Mouse (Mus musculus): ENCODE measurements at regions not wholly inside any gene's neighbourhood (a gene's known extent, or its start where the extent isn't known, plus 50 kb on each side); places are given as distances from the start of the nearest gene placed in this dataset.

GRCm38 (mm10) chr4:105346846-105347245, 189.7 kb downstream of the Plpp3 start:
- no peak overlapping the region for H3K4me3 ChIP-seq (ENCODE audit: low read depth, low read length)
- no peak overlapping the region for H3K4me2 ChIP-seq (replicated peaks; ENCODE audit: low read depth)
- H3K27me3 ChIP-seq (ENCODE audit: control insufficient read depth, insufficient read depth, low read length), result no peaks in the 10 kb centered on the region
- H3K27ac ChIP-seq (replicated peaks), result no peak overlapping the region
- 92% methylated on average over 8 of the region's 8 CpGs for WGBS
- no peaks in the 10 kb centered on the region for H3K4me1 ChIP-seq (replicated peaks; ENCODE audit: control insufficient read depth, insufficient read depth)
- no peak for ATAC-seq (ENCODE audit: low FRiP score, low TSS enrichment)
- no peaks in the 10 kb centered on the region for H3K9me3 ChIP-seq (ENCODE audit: control insufficient read depth, low read length)
- H3K36me3 ChIP-seq (ENCODE audit: control insufficient read depth, insufficient read depth, low read length), result no peaks in the 10 kb centered on the region
- H3K9ac ChIP-seq (ENCODE audit: low read length), result no peak overlapping the region
- no peak for DNase-seq (ENCODE audit: low spot score)
- TF ChIP-seq EP300 (optimal IDR thresholded peaks at IDR 0.05), result no peak
- TF ChIP-seq CTCF (IDR thresholded peaks at IDR 0.05; ENCODE audit: low read depth), result no peak

GRCm38 (mm10) chr4:105347911-105348310, 190.8 kb downstream of the Plpp3 start:
- ATAC-seq (ENCODE audit: low FRiP score, low TSS enrichment) (no peak), DNase-seq (ENCODE audit: low spot score) (no peak)
- Histone ChIP-seq H3K4me3 (ENCODE audit: low read depth, low read length) (no peak overlapping the region), H3K27me3 (ENCODE audit: control insufficient read depth, insufficient read depth, low read length) (no peaks in the 10 kb centered on the region), H3K4me1 (replicated peaks; ENCODE audit: control insufficient read depth, insufficient read depth) (no peaks in the 10 kb centered on the region), H3K4me2 (replicated peaks; ENCODE audit: low read depth) (no peak overlapping the region), H3K27ac (replicated peaks) (no peak overlapping the region), H3K9me3 (ENCODE audit: control insufficient read depth, low read length) (no peaks in the 10 kb centered on the region), H3K9ac (ENCODE audit: low read length) (no peak overlapping the region), H3K36me3 (ENCODE audit: control insufficient read depth, insufficient read depth, low read length) (no peaks in the 10 kb centered on the region)
- no peak for TF ChIP-seq CTCF (IDR thresholded peaks at IDR 0.05; ENCODE audit: low read depth)
- TF ChIP-seq EP300 (optimal IDR thresholded peaks at IDR 0.05), result no peak
- 50% methylated on average over 8 of the region's 8 CpGs for WGBS

- Histone ChIP-seq H3K27ac (replicated peaks) (no peak overlapping the region), H3K4me2 (replicated peaks; ENCODE audit: low read depth) (no peak overlapping the region), H3K27me3 (ENCODE audit: control insufficient read depth, insufficient read depth, low read length) (no peaks in the 10 kb centered on the region), H3K9ac (ENCODE audit: low read length) (no peak overlapping the region), H3K4me1 (replicated peaks; ENCODE audit: control insufficient read depth, insufficient read depth) (no peaks in the 10 kb centered on the region), H3K9me3 (ENCODE audit: control insufficient read depth, low read length) (no peaks in the 10 kb centered on the region), H3K36me3 (ENCODE audit: control insufficient read depth, insufficient read depth, low read length) (no peaks in the 10 kb centered on the region), H3K4me3 (ENCODE audit: low read depth, low read length) (no peak overlapping the region)
- WGBS, result 91% methylated on average over 8 of the region's 8 CpGs
- TF ChIP-seq CTCF (IDR thresholded peaks at IDR 0.05; ENCODE audit: low read depth) (no peak), EP300 (optimal IDR thresholded peaks at IDR 0.05) (no peak)
- ATAC-seq (ENCODE audit: low FRiP score, low TSS enrichment), result no peak
- peak; percentile 2 for DNase-seq (ENCODE audit: low spot score)
These were observed 192.4 kb downstream of the Plpp3 start for GRCm38 (mm10) chr4:105349316-105350207.

GRCm38 (mm10) chr4:105352342-105352741, 195.2 kb downstream of the Plpp3 start:
- ATAC-seq (ENCODE audit: low FRiP score, low TSS enrichment), result peak; percentile 60; the same call in 1 of the 2 replicates
- H3K36me3 ChIP-seq (ENCODE audit: control insufficient read depth, insufficient read depth, low read length), result no peaks in the 10 kb centered on the region
- WGBS, result 48% methylated on average over 7 of the region's 7 CpGs

GRCm38 (mm10) chr4:105352953-105353352, 195.8 kb downstream of the Plpp3 start:
- ATAC-seq (ENCODE audit: low FRiP score, low TSS enrichment) (no peak), DNase-seq (ENCODE audit: low spot score) (no peak)
- WGBS, result 74% methylated on average over 3 of the region's 3 CpGs
- Histone ChIP-seq H3K4me1 (replicated peaks; ENCODE audit: control insufficient read depth, insufficient read depth) (no peaks in the 10 kb centered on the region), H3K27me3 (ENCODE audit: control insufficient read depth, insufficient read depth, low read length) (no peaks in the 10 kb centered on the region), H3K27ac (replicated peaks) (no peak overlapping the region), H3K4me2 (replicated peaks; ENCODE audit: low read depth) (no peak overlapping the region), H3K4me3 (ENCODE audit: low read depth, low read length) (no peak overlapping the region), H3K36me3 (ENCODE audit: control insufficient read depth, insufficient read depth, low read length) (no peaks in the 10 kb centered on the region), H3K9me3 (ENCODE audit: control insufficient read depth, low read length) (no peaks in the 10 kb centered on the region), H3K9ac (ENCODE audit: low read length) (no peak overlapping the region)
- TF ChIP-seq CTCF (IDR thresholded peaks at IDR 0.05; ENCODE audit: low read depth), result no peak
- TF ChIP-seq EP300 (optimal IDR thresholded peaks at IDR 0.05), result no peak

More at GRCm38 (mm10) chr4:105352342-105352741, 195.2 kb downstream of the Plpp3 start:
- H3K27ac ChIP-seq (replicated peaks), result no peak overlapping the region
- H3K9ac ChIP-seq (ENCODE audit: low read length), result no peak overlapping the region
- H3K4me2 ChIP-seq (replicated peaks; ENCODE audit: low read depth), result no peak overlapping the region
- H3K27me3 ChIP-seq (ENCODE audit: control insufficient read depth, insufficient read depth, low read length), result no peaks in the 10 kb centered on the region
- TF ChIP-seq CTCF (IDR thresholded peaks at IDR 0.05; ENCODE audit: low read depth), result peak; percentile 50
- no peak for TF ChIP-seq EP300 (optimal IDR thresholded peaks at IDR 0.05)
- H3K4me1 ChIP-seq (replicated peaks; ENCODE audit: control insufficient read depth, insufficient read depth), result no peaks in the 10 kb centered on the region
- H3K4me3 ChIP-seq (ENCODE audit: low read depth, low read length), result no peak overlapping the region
- H3K9me3 ChIP-seq (ENCODE audit: control insufficient read depth, low read length), result no peaks in the 10 kb centered on the region
- peak; percentile 44 for DNase-seq (ENCODE audit: low spot score)

- no peak overlapping the region for H3K9ac ChIP-seq (ENCODE audit: low read length)
- H3K4me1 ChIP-seq (replicated peaks; ENCODE audit: control insufficient read depth, insufficient read depth), result no peaks in the 10 kb centered on the region
- no peak for ATAC-seq (ENCODE audit: low FRiP score, low TSS enrichment)
- H3K27me3 ChIP-seq (ENCODE audit: control insufficient read depth, insufficient read depth, low read length), result no peaks in the 10 kb centered on the region
- no peaks in the 10 kb centered on the region for H3K36me3 ChIP-seq (ENCODE audit: control insufficient read depth, insufficient read depth, low read length)
- TF ChIP-seq EP300 (optimal IDR thresholded peaks at IDR 0.05) (no peak), CTCF (IDR thresholded peaks at IDR 0.05; ENCODE audit: low read depth) (no peak)
- no peak for DNase-seq (ENCODE audit: low spot score)
- H3K4me3 ChIP-seq (ENCODE audit: low read depth, low read length), result no peak overlapping the region
- WGBS, result 72% methylated on average over 8 of the region's 8 CpGs
- H3K4me2 ChIP-seq (replicated peaks; ENCODE audit: low read depth), result no peak overlapping the region
- no peak overlapping the region for H3K27ac ChIP-seq (replicated peaks)
- no peaks in the 10 kb centered on the region for H3K9me3 ChIP-seq (ENCODE audit: control insufficient read depth, low read length)
These were observed 196.9 kb downstream of the Plpp3 start for GRCm38 (mm10) chr4:105354097-105354496.

All from stomach, postnatal 0 days (tissue).